Mouse (Mus musculus) myocyte (in vitro differentiated cells): ENCODE data around the gene Rcn2. TPM values are rescaled to one million over a fixed set of nuclear protein-coding genes. Genes with fewer than 3 reads are reported as not detected.
A peak's percentile ranks its signal among the peaks of the same experiment; 100 is the strongest.
"Not testable (repeated sequence)": the region's sequence is repeated elsewhere in the genome, so short reads cannot be mapped to it uniquely, and the experiment has no call there.

Experiments
- H3K27me3 ChIP-seq: one replicate; pipeline ENCODE4 v1.6.1; 2011; ENCODE audit not compliant: control insufficient read depth, insufficient read depth, insufficient read length
- H3K36me3 ChIP-seq: one replicate; pipeline ENCODE4 v1.6.1; 2011; ENCODE audit not compliant: control insufficient read depth, insufficient read depth
- H3K4me2 ChIP-seq: one replicate; pipeline ENCODE4 v1.6.1; 2011; ENCODE audit warnings: low read depth, control low read depth
- H3K4me3 ChIP-seq: one replicate; pipeline ENCODE4 v1.5.1; 2011; ENCODE audit warnings: mild to moderate bottlenecking, control low read depth, moderate library complexity
- H3K79me2 ChIP-seq: one replicate; pipeline ENCODE4 v1.6.1; 2011; ENCODE audit not compliant: control insufficient read depth, insufficient read depth
- H3ac ChIP-seq: one replicate; pipeline ENCODE4 v1.6.1; 2011; ENCODE audit not compliant: control insufficient read depth, insufficient read length
- CEBPB ChIP-seq: IDR thresholded peaks from 2 replicates; pipeline ENCODE4 v1.6.1; 2011; ENCODE audit warnings: mild to moderate bottlenecking, moderate library complexity; ENCODE audit not compliant: poor library complexity, insufficient read depth, severe bottlenecking
- E2F4 ChIP-seq: IDR thresholded peaks from one replicate; pipeline ENCODE4 v1.6.1; 2011; ENCODE audit warnings: mild to moderate bottlenecking, control low read depth, moderate library complexity; ENCODE audit not compliant: insufficient read depth
- MAX ChIP-seq: IDR thresholded peaks from one replicate; pipeline ENCODE4 v1.6.1; 2011; ENCODE audit warnings: low read depth, mild to moderate bottlenecking, control low read depth
- MYOD1 ChIP-seq, 3 experiments: IDR thresholded peaks; one replicate each; pipeline ENCODE4 v1.6.1; 2011; ENCODE audit warnings: control low read depth in 2 of 3, low read depth in 2 of 3, mild to moderate bottlenecking in 2 of 3, moderate library complexity in 1 of 3; ENCODE audit not compliant: insufficient read length in 2 of 3, control insufficient read depth in 1 of 3
- MYOG ChIP-seq, 3 experiments: IDR thresholded peaks; one replicate each; pipeline ENCODE4 v1.6.1; 2011; ENCODE audit warnings: control low read depth in 2 of 3, low read depth in 2 of 3, mild to moderate bottlenecking in 2 of 3; ENCODE audit not compliant: insufficient read length in 2 of 3, control insufficient read depth in 1 of 3, insufficient read depth in 1 of 3
- POLR2A ChIP-seq: IDR thresholded peaks from one replicate; pipeline ENCODE4 v1.6.1; 2011; ENCODE audit warnings: low read depth, mild to moderate bottlenecking, control low read depth, moderate library complexity; ENCODE audit not compliant: insufficient read length
- POLR2AphosphoS2 ChIP-seq: IDR thresholded peaks from one replicate; pipeline ENCODE4 v1.6.1; 2011; ENCODE audit warnings: low read depth, control low read depth; ENCODE audit not compliant: insufficient read length
- REST ChIP-seq: IDR thresholded peaks from one replicate; pipeline ENCODE4 v1.6.1; 2011; ENCODE audit warnings: mild to moderate bottlenecking, control low read depth, moderate library complexity; ENCODE audit not compliant: insufficient read depth, insufficient read length
- SRF ChIP-seq: IDR thresholded peaks from one replicate; pipeline ENCODE4 v1.6.1; 2011; ENCODE audit warnings: low read depth; ENCODE audit not compliant: control insufficient read depth, insufficient read length
- TCF12 ChIP-seq: IDR thresholded peaks from one replicate; pipeline ENCODE4 v1.6.1; 2011; ENCODE audit warnings: mild to moderate bottlenecking, control low read depth; ENCODE audit not compliant: poor library complexity, insufficient read depth, severe bottlenecking
- TCF3 ChIP-seq: IDR thresholded peaks from one replicate; pipeline ENCODE4 v1.6.1; 2011; ENCODE audit warnings: low read depth, control low read depth; ENCODE audit not compliant: insufficient read length
- USF1 ChIP-seq: IDR thresholded peaks from one replicate; pipeline ENCODE4 v1.6.1; 2011; ENCODE audit warnings: low read depth, mild to moderate bottlenecking, control low read depth, moderate library complexity
- polyA plus RNA-seq: library from polyadenylated mRNA; unstranded; fragments of >200 nt; fragmentation: generic; extraction: Trizol; gene quantifications from one replicate; pipeline ENCODE4 v1.2.1, GENCODE M21; 2012; ENCODE audit warnings: missing spikeins

Rcn2 gene
- polyA plus RNA-seq = 36.8 TPM

DNA sequence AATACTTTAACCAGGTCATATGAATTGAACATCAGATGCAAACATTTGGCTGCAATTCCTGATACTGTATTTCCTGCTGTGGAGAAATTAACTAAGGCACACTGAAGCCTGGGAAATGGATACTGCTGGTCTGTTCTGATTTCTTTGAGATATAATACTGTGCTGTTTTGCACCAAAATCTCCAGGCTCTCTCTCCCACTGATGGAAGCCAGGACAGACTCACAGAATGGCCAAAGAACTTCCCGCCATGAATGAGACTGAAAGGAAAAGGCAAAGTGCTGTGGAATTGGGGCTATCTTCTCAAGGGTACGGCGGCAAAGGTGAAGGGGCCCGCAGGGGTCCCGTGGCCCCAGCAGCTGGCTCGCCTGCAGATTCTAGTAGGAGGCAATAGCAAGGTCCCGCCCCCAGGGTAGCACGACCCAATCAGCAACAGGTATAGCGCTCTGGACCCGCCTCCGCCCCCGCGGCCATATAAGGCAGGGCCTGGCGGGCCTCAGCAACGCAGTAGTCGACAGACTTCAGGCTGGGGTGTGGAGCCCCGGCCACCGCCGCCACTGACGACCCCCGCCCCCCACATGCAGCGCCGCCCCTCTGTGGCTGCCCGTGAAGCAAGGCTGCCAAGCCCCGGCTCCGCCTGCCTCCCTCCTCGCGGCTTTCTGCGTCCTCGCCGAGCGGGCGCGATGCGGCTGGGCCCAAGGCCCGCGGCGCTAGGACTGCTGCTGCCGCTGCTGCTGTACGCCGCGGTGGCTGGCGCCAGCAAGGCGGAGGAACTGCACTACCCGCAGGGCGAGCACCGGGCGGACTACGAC is at the start of gene Rcn2:
Gene Rcn2, plus strand, starts transcription at position 474 of the 809 bp plus-strand sequence.
- Histone ChIP-seq H3K27me3 (no peaks in the 10 kb centered on the region), H3K4me2 (peak within 1 kb of the TSS; percentile 91), H3ac (peak within 1 kb of the TSS; percentile 35), H3K79me2 (peaks cover 13% of the 10 kb centered on the region), H3K4me3 (peak within 1 kb of the TSS; percentile 62), H3K36me3 (peaks cover 8% of the 10 kb centered on the region)
- peak; percentile 96 for TF ChIP-seq SRF
- peak in 1 of 3 experiments; percentile 43 for TF ChIP-seq MYOG (IDR thresholded peaks at IDR 0.05; ENCODE audit: control insufficient read depth in 1 of 3, insufficient read depth in 1 of 3, insufficient read length in 2 of 3, low read depth in 2 of 3)
- peak; percentile 0 for TF ChIP-seq REST
- TF ChIP-seq TCF3 = no peak
- TF ChIP-seq CEBPB = no peak
- TF ChIP-seq USF1 = no peak
- peak; percentile 95 for TF ChIP-seq POLR2A
- peak; percentile 84 for TF ChIP-seq POLR2AphosphoS2
- no peak for TF ChIP-seq TCF12
- no peak for TF ChIP-seq MAX
- peak in 1 of 3 experiments; percentile 37 for TF ChIP-seq MYOD1 (IDR thresholded peaks at IDR 0.05; ENCODE audit: control insufficient read depth in 1 of 3, insufficient read length in 2 of 3, low read depth in 2 of 3)
- TF ChIP-seq E2F4 = no peak

DNA sequence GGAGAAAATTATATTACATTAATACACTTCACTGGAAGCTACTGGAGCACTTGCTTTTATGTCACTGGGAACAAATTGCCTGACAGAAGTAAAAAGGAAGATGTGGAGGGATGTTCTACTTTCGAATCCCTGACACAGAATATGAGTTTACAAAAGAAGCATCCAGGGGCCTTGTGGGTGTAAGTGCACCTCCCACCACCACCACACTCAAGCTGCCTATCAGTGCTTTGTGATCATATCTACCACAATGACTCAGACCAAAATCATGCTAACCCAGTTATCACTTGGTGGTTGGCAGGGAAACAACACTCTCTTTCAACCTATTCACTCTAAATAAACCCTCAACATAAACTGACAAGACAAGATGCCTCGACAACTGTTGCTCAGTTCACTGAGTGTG is 37.0 kb upstream of the Rcn2 start:
- H3ac ChIP-seq = not testable (repeated sequence)

DNA sequence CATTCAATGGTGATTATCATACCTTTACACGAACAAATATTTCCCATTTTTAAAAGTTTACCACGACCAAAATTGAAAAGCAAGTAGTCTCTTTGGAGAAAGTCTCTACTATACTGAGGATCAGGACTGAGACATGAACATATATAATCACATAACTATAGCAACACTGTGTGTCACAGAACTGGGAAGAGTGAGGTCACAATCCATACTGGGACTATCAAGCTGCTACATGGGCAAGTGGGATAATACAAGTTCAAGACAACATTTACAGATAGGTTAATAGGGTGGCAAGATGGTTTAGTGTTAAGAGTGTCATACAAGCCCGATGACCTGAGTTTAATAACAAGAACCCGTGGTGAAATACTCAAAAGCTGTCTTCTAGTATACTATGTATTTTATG is 31.2 kb upstream of the Rcn2 start, which contains the start of gene 4930563M21Rik:
Gene 4930563M21Rik, minus strand, starts transcription at position 101 of the 400 bp plus-strand sequence.
- H3ac ChIP-seq = no peak within 1 kb of the TSS
- no peak within 1 kb of the TSS for H3K4me2 ChIP-seq
- H3K36me3 ChIP-seq = no peaks in the 10 kb centered on the region
- H3K79me2 ChIP-seq = no peaks in the 10 kb centered on the region
- H3K4me3 ChIP-seq = no peak within 1 kb of the TSS
- H3K27me3 ChIP-seq = no peaks in the 10 kb centered on the region
- TF ChIP-seq E2F4 (no peak), SRF (no peak), POLR2A (no peak), REST (no peak), CEBPB (no peak), MAX (no peak), MYOD1 (IDR thresholded peaks at IDR 0.05; ENCODE audit: control insufficient read depth in 1 of 3, insufficient read length in 2 of 3, low read depth in 2 of 3) (no peak), USF1 (no peak), TCF3 (no peak)

More for the DNA sequence above, 37.0 kb upstream of the Rcn2 start:
- H3K27me3 ChIP-seq, H3K4me2 ChIP-seq, H3K4me3 ChIP-seq, H3K79me2 ChIP-seq, H3K36me3 ChIP-seq: not testable (repeated sequence)

DNA sequence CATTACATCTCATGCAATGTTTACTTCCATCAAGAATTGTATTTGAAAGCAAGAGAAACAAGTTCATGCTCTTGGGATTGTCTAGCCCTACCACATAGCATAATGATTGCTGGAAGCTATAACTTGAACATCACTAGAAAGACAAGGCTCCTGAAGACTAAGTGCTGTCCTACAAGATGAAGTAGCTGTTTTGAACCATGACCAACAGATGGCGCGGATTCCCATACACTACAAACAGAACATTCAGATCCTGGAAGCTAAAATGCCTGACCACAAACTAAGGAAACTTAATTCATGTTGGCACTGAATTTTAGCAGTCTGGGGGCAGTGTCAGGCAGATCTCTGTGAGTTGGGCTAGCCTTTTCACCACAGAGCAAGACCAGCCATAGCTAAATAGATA is 16.9 kb upstream of the Rcn2 start:
- Histone ChIP-seq H3K4me3 (no peak overlapping the region), H3ac (no peak overlapping the region), H3K79me2 (no peaks in the 10 kb centered on the region), H3K36me3 (no peaks in the 10 kb centered on the region), H3K4me2 (no peak overlapping the region), H3K27me3 (no peaks in the 10 kb centered on the region)
- TF ChIP-seq MYOG (IDR thresholded peaks at IDR 0.05; ENCODE audit: control insufficient read depth in 1 of 3, insufficient read depth in 1 of 3, insufficient read length in 2 of 3, low read depth in 2 of 3) (no peak), SRF (no peak), CEBPB (no peak), TCF3 (no peak), REST (no peak), E2F4 (no peak), USF1 (no peak), POLR2AphosphoS2 (no peak), MYOD1 (IDR thresholded peaks at IDR 0.05; ENCODE audit: control insufficient read depth in 1 of 3, insufficient read length in 2 of 3, low read depth in 2 of 3) (no peak), MAX (no peak), POLR2A (no peak), TCF12 (no peak)

GRCm38 (mm10) chr9:56027292-56027691 is 14.4 kb upstream of the Rcn2 start:
- no peak overlapping the region for H3K4me2 ChIP-seq
- no peak for TF ChIP-seq SRF
- TF ChIP-seq TCF3 = no peak
- no peak for TF ChIP-seq USF1
- TF ChIP-seq CEBPB = no peak
- no peak for TF ChIP-seq REST
- TF ChIP-seq TCF12 = no peak
- no peak for TF ChIP-seq MAX
- TF ChIP-seq POLR2A = no peak
- no peak for TF ChIP-seq MYOG (IDR thresholded peaks at IDR 0.05; ENCODE audit: control insufficient read depth in 1 of 3, insufficient read depth in 1 of 3, insufficient read length in 2 of 3, low read depth in 2 of 3)
- no peak for TF ChIP-seq POLR2AphosphoS2
- no peak overlapping the region for H3ac ChIP-seq
- no peak overlapping the region for H3K4me3 ChIP-seq
- H3K27me3 ChIP-seq = no peaks in the 10 kb centered on the region
- H3K79me2 ChIP-seq = no peaks in the 10 kb centered on the region
- no peaks in the 10 kb centered on the region for H3K36me3 ChIP-seq
